Mouse (Mus musculus): ENCODE results near the gene Paqr9.

Paqr9 gene

DNA sequence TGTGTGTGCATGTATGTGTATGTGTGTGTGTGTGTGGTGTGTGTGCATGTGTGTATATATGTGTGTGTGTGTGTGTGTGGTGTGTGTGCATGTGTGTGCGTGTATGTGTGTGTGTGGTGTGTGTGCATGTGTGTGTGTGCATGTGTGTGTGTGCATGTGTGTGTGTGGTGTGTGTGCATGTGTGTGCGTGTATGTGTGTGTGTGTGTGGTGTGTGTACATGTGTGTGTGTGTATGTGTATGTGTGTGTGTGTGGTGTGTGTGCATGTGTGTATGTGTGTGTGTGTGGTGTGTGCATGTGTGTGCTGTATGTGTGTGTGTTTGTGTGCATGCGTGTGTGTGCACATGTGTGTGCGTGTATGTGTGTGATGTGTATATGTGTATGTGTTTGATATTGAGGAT lies 14.9 kb upstream of the Paqr9 start:
- no peak for DNase-seq (ENCODE audit: low read depth, low spot score)

GRCm38 (mm10) chr9:95546679-95547078 lies 12.8 kb upstream of the Paqr9 start:
- no peak for DNase-seq (ENCODE audit: low read depth, low spot score)

GRCm38 (mm10) chr9:95549626-95550411 lies 9.6 kb upstream of the Paqr9 start:
- DNase-seq (ENCODE audit: low read depth, low spot score) = no peak

DNA sequence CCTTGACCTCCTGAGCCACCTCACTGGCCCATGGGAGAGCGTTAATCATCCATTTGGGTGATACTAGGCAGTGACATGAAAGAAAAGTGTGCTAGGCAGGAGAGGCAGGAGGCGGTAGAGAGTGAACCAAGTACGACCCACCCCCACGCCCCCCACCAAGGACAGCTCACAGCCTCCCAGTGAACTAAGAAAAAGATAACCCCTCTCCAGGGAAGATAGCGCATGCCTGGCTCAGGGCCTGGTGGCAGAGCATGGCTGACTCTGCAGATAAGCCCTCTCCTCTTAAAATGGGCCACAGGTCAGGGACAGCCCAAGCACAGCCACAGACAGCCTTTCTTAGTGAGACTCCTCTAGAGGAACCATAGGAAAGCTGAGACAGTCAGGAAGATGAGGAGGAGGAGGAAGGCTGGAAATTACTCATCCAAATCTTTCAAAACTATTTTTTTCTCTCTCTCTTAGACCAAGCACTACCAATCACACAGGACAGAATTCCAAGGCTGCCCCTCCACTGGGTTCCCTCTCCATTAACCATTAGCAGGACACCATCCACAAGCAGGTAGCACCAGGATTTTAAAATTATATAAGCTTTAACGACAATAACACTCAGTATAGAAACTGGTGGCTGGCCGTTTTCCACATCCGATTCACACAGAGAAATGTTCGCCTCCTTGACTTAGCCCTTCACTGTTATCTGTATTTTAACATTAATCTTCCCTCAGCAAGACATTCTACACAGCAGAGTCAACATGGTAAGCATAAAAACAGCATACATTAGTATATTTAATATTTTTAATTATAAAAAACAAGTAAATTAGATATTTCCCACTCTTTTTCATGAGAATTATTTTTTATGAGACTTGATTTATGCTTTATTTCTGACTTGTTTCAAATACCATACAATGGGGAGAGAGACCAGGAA lies 8.3 kb upstream of the Paqr9 start:
- DNase-seq (ENCODE audit: low read depth, low spot score) = no peak

DNA sequence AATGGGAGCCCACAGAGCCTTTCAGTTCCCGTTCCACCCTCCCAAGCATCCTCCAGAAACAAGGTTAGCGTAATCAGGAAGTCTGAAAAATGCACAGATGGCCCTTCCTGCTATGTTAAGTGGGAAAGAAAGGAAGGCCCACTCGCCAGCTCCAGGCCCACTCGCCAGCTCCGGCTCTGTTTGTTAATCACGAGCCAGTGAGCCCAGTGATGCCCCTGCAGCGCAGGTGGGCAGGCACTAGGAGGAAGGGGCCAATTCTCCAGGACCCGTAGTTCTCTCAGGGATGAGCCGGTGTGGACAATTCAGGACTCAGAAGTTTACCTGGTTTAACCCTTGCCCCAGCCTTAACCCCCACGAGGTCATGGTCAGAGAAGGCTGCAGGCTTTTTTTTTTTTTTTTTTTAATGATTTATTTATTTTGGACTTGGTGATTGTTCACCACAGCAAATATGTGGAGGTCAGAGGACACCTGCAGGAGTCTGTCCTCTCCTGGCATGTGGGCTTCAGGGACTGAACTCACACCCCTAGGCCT lies 7.2 kb upstream of the Paqr9 start:
- no peak for DNase-seq (ENCODE audit: low read depth, low spot score)

GRCm38 (mm10) chr9:95554231-95555221 lies 4.9 kb upstream of the Paqr9 start:
- no peak for DNase-seq (ENCODE audit: low read depth, low spot score)

- DNase-seq (ENCODE audit: low read depth, low spot score) = no peak
Measured at GRCm38 (mm10) chr9:95555233-95555740, 4.2 kb upstream of the Paqr9 start.

DNA sequence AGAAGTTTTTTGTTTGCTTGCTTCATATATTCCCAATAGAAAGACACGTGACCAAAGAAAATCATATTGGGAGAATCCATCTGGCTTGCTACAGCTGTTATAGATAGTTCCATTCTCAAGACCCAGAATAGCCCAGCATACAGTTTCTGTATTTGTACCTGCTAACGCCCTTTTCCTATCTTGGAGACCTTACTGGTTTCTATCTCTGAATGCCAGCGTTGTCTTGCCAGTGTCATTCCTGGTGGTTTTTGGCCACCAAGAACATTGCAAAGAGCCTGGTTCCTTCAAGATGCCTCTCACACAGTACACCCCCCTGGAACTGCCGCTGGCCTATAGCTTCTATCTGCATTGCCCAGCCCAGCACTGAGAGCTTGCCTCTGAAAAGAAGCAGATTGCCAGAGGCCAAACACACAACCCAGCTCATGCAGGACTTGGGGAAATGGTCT lies 3.4 kb upstream of the Paqr9 start:
- DNase-seq (ENCODE audit: low read depth, low spot score) = no peak

GRCm38 (mm10) chr9:95557722-95558121 lies 1.7 kb upstream of the Paqr9 start:
- DNase-seq (ENCODE audit: low read depth, low spot score) = no peak

- peak; percentile 55 for DNase-seq (ENCODE audit: low read depth, low spot score)
Measured at GRCm38 (mm10) chr9:95558726-95559058, 765 bp upstream of the Paqr9 start.

DNA sequence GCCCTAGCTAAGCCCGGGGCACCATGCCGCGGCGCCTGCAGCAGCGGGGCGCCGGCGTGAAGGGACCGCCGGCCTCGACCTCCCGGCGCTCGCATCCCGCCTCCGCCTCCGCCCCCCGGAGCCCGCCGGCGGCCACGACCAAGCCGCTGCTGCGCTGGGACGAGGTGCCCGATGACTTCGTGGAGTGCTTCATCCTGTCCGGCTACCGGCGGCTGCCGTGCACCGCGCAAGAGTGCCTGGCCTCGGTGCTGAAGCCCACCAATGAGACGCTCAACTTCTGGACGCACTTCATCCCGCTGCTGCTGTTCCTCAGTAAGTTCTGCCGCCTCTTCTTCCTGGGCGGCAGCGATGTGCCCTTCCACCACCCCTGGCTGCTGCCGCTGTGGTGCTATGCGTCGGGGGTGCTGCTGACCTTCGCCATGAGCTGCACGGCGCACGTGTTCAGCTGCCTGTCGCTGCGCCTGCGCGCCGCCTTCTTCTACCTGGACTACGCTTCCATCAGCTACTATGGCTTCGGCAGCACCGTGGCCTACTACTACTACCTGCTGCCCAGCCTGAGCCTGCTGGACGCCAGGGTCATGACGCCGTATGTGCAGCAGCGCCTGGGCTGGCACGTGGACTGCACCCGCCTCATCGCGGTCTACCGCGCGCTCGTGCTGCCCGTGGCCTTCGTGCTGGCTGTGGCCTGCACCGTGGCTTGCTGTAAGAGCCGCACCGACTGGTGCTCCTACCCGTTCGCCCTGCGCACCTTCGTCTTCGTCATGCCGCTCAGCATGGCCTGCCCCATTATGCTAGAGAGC lies 679 bp downstream of the Paqr9 start:
- peak; percentile 55 for DNase-seq (ENCODE audit: low read depth, low spot score)

- DNase-seq (ENCODE audit: low read depth, low spot score) = no peak
Measured at GRCm38 (mm10) chr9:95564047-95564446, 4.6 kb downstream of the Paqr9 start.

DNA sequence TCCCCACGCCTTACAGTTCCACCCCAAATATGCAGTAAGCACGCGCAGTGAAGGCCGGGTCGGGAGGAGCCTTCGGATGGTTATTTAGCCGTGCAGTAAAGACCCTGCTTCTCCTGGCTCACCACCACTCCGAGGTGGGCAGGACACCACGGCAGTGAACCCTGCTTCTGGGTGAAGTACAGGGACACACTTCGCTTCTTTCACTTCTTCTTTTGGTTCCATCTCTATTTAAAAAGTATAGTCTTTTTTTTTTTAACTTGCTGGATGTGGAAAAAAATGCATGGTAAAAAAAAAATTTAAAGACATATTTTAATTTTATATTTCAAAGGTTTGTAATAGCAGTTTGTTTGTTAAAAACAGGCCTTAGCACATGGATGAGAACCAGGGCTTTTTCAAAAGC lies 6.9 kb downstream of the Paqr9 start:
- DNase-seq (ENCODE audit: low read depth, low spot score) = no peak

DNA sequence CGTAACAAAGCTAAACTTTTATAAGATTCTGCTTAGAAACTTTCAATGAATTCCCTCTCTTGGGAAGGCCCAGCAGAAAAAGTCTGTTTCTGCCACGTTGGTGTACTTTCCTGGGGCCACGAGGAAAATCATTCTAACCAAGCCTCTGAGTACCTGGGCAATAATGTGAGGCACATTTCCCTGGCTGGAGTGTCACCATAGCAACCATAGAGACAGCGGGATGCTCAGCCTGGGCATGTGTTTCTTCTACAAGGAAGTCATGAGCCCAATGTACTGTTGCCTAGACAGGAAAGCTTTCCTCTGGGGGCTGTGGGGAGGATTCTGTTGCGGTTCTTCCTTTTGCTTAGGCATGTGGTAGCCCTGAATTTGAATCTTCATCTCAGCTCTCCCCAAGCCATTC lies 7.5 kb downstream of the Paqr9 start:
- DNase-seq (ENCODE audit: low read depth, low spot score) = no peak

- no peak for DNase-seq (ENCODE audit: low read depth, low spot score)
Measured at GRCm38 (mm10) chr9:95569249-95569648, 9.8 kb downstream of the Paqr9 start.

GRCm38 (mm10) chr9:95569966-95570365 lies 10.5 kb downstream of the Paqr9 start:
- no peak for DNase-seq (ENCODE audit: low read depth, low spot score)

DNA sequence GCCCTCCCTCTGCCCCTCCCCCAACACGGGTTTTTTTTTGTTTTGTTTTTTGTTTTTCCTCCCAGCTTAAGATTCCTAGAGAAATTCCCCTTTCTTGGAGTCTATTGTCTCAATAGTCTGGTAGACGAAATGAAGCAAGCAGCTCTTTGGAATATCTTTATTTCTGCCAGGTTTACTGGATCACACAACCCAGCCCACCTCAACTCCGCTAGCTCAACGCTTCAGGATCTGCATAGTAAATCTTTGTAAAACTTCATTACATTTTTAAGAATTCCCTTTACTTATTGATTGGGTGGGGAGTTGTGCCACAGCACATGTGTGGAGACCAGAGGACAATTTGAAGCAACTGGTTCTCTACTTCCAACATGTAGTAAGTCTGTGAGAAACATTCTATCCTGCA lies 11.1 kb downstream of the Paqr9 start:
- no peak for DNase-seq (ENCODE audit: low read depth, low spot score)

GRCm38 (mm10) chr9:95571494-95571893 lies 12.0 kb downstream of the Paqr9 start:
- no peak for DNase-seq (ENCODE audit: low read depth, low spot score)

GRCm38 (mm10) chr9:95572558-95572957 lies 13.1 kb downstream of the Paqr9 start:
- DNase-seq (ENCODE audit: low read depth, low spot score) = no peak

GRCm38 (mm10) chr9:95574116-95574515 lies 14.7 kb downstream of the Paqr9 start:
- no peak for DNase-seq (ENCODE audit: low read depth, low spot score)
